In genomic region chr11:100947548-100947947, GRCm38 (mm10) we compare ENCODE assay signal across 13 mouse cellular contexts. TPM values are rescaled to one million over a fixed set of nuclear protein-coding genes. Genes with fewer than 3 reads are reported as not detected.
DNase-seq lines count a peak whose midpoint lies in the region; ATAC-seq and TF ChIP-seq lines count a peak whose summit lies in the region.
"Had no signal": no experiment of that assay in that cellular context is flagged by ENCODE, and none has a peak within 500 bp of the region (broad histone marks: within the 10 kb centered on the region; RNA-seq: fewer than 3 reads in every experiment).

No protein-coding gene starts in this region.

- H3K4me1 ChIP-seq in hindbrain, postnatal 0 days (ENCODE audit: insufficient read depth, low read length) = no peaks in the 10 kb centered on the region
- 0 out of 2 replicates have a peak, but pooled peaks cover 5% of the 10 kb centered on the region for H3K4me1 ChIP-seq in hindbrain, embryonic 14.5 days (replicated peaks; ENCODE audit: control insufficient read depth, insufficient read depth, low read length)
- H3K4me1 ChIP-seq in G1E (ENCODE audit: insufficient read depth, low read depth, low read length) = peaks cover 39% of the 10 kb centered on the region
- H3K4me1 ChIP-seq in liver, embryonic 13.5 days (replicated peaks) = peaks cover 15% of the 10 kb centered on the region
- H3K4me1 ChIP-seq in forebrain, embryonic 13.5 days = peaks cover 13% of the 10 kb centered on the region; the same call in 1 of the 2 replicates
- no peaks in the 10 kb centered on the region for H3K4me1 ChIP-seq in forebrain, embryonic 11.5 days (replicated peaks; ENCODE audit: control insufficient read depth, insufficient read depth, low read length)
- H3K4me1 ChIP-seq: limb, embryonic 15.5 days had no signal

- no peak overlapping the region for H3K9ac ChIP-seq in hindbrain, postnatal 0 days (replicated peaks; ENCODE audit: low read length)
- no peak overlapping the region for H3K9ac ChIP-seq in hindbrain, embryonic 14.5 days
- no peak overlapping the region for H3K9ac ChIP-seq in liver, embryonic 13.5 days
- H3K9ac ChIP-seq in forebrain, embryonic 13.5 days = no peak overlapping the region
- no peak overlapping the region for H3K9ac ChIP-seq in forebrain, embryonic 11.5 days (ENCODE audit: low read length)
- H3K9ac ChIP-seq: heart, embryonic 15.5 days; limb, embryonic 15.5 days had no signal

- no peaks in the 10 kb centered on the region for H3K36me3 ChIP-seq in hindbrain, postnatal 0 days (ENCODE audit: insufficient read depth, low read length)
- H3K36me3 ChIP-seq in hindbrain, embryonic 14.5 days (replicated peaks; ENCODE audit: control insufficient read depth, insufficient read depth) = no peaks in the 10 kb centered on the region
- no peaks in the 10 kb centered on the region for H3K36me3 ChIP-seq in G1E (replicated peaks)
- H3K36me3 ChIP-seq in liver, embryonic 13.5 days = no peaks in the 10 kb centered on the region
- H3K36me3 ChIP-seq in forebrain, embryonic 13.5 days (ENCODE audit: poor library complexity, severe bottlenecking) = no peaks in the 10 kb centered on the region
- H3K36me3 ChIP-seq in forebrain, embryonic 11.5 days (ENCODE audit: control insufficient read depth, insufficient read depth, low read length) = no peaks in the 10 kb centered on the region
- H3K36me3 ChIP-seq: heart, embryonic 15.5 days; limb, embryonic 15.5 days had no signal

- no peak overlapping the region for H3K4me2 ChIP-seq in hindbrain, postnatal 0 days (ENCODE audit: low read depth, low read length)
- H3K4me2 ChIP-seq in hindbrain, embryonic 14.5 days (replicated peaks) = no peak overlapping the region
- no peak overlapping the region for H3K4me2 ChIP-seq in liver, embryonic 13.5 days
- no peak overlapping the region for H3K4me2 ChIP-seq in forebrain, embryonic 13.5 days
- H3K4me2 ChIP-seq in forebrain, embryonic 11.5 days (ENCODE audit: low read depth, low read length, severe bottlenecking) = no peak overlapping the region
- H3K4me2 ChIP-seq: heart, embryonic 15.5 days; limb, embryonic 15.5 days had no signal

- H3K9me3 ChIP-seq in hindbrain, postnatal 0 days (ENCODE audit: low read length) = peaks cover 5% of the 10 kb centered on the region; the same call in 1 of the 2 replicates
- no peaks in the 10 kb centered on the region for H3K9me3 ChIP-seq in hindbrain, embryonic 14.5 days (ENCODE audit: control insufficient read depth, low read length)
- peaks cover 16% of the 10 kb centered on the region for H3K9me3 ChIP-seq in G1E (replicated peaks)
- H3K9me3 ChIP-seq in liver, embryonic 13.5 days (replicated peaks) = no peaks in the 10 kb centered on the region; the same call in 1 of the 2 replicates
- H3K9me3 ChIP-seq in forebrain, embryonic 13.5 days (replicated peaks) = no peaks in the 10 kb centered on the region
- no peaks in the 10 kb centered on the region for H3K9me3 ChIP-seq in forebrain, embryonic 11.5 days (ENCODE audit: control insufficient read depth, low read length)
- H3K9me3 ChIP-seq: heart, embryonic 15.5 days; limb, embryonic 15.5 days had no signal

- ATAC-seq in hindbrain, postnatal 0 days = no peak
- ATAC-seq in hindbrain, embryonic 14.5 days (ENCODE audit: low FRiP score) = no peak
- ATAC-seq in G1E (ENCODE audit: extremely low read depth, insufficient number of reproducible peaks, low FRiP score, poor library complexity, severe bottlenecking) = no peak
- ATAC-seq in liver, embryonic 13.5 days (ENCODE audit: low read depth) = 0 out of 2 replicates have a peak, but pooled peaks have one; percentile 45
- ATAC-seq in forebrain, embryonic 13.5 days = no peak
- ATAC-seq in forebrain, embryonic 11.5 days (replicated peaks; ENCODE audit: low FRiP score) = no peak
- ATAC-seq: forebrain, embryonic 16.5 days had no signal

- no peak for DNase-seq in hindbrain, postnatal 0 days (ENCODE audit: low spot score)
- no peak for DNase-seq in hindbrain, embryonic 14.5 days (ENCODE audit: low spot score)
- DNase-seq in 416B (ENCODE audit: low read depth) (peak; percentile 72), G1E (ENCODE audit: low spot score) (no peak)
- no peak for DNase-seq in liver, embryonic 13.5 days
- no peak for DNase-seq in forebrain, embryonic 11.5 days (ENCODE audit: low spot score)
- no peak for DNase-seq in heart, postnatal 36 days
- DNase-seq: embryo, embryonic 11 days; retina, postnatal 1 day had no signal

- peak; percentile 22; the same call in 1 of the 2 replicates for TF ChIP-seq CTCF in hindbrain, postnatal 0 days (IDR thresholded peaks at IDR 0.05; ENCODE audit: low read depth)
- 0 out of 2 replicates have a peak, but pooled peaks have one; percentile 15 for TF ChIP-seq CTCF in G1E (IDR thresholded peaks at IDR 0.05; ENCODE audit: low read depth, low read length)

- H3K27me3 ChIP-seq in hindbrain, postnatal 0 days (ENCODE audit: insufficient read depth, low read length) = no peaks in the 10 kb centered on the region
- H3K27me3 ChIP-seq in hindbrain, embryonic 14.5 days (ENCODE audit: control insufficient read depth, insufficient read depth, low read length) = no peaks in the 10 kb centered on the region
- no peaks in the 10 kb centered on the region for H3K27me3 ChIP-seq in G1E (ENCODE audit: insufficient read depth, low read length)
- no peaks in the 10 kb centered on the region for H3K27me3 ChIP-seq in liver, embryonic 13.5 days
- no peaks in the 10 kb centered on the region for H3K27me3 ChIP-seq in forebrain, embryonic 13.5 days
- H3K27me3 ChIP-seq in forebrain, embryonic 11.5 days (ENCODE audit: control insufficient read depth, insufficient read depth, low read length) = no peaks in the 10 kb centered on the region
- H3K27me3 ChIP-seq: heart, embryonic 15.5 days; limb, embryonic 15.5 days had no signal

- H3K4me3 ChIP-seq in hindbrain, postnatal 0 days (ENCODE audit: low read length) = no peak overlapping the region
- no peak overlapping the region for H3K4me3 ChIP-seq in hindbrain, embryonic 14.5 days (replicated peaks; ENCODE audit: low read length)
- no peak overlapping the region for H3K4me3 ChIP-seq in G1E (ENCODE audit: low read depth, low read length)
- H3K4me3 ChIP-seq in liver, embryonic 13.5 days (replicated peaks) = no peak overlapping the region
- H3K4me3 ChIP-seq in forebrain, embryonic 13.5 days = no peak overlapping the region
- H3K4me3 ChIP-seq in forebrain, embryonic 11.5 days (ENCODE audit: low read depth, low read length) = no peak overlapping the region
- H3K4me3 ChIP-seq: heart, embryonic 15.5 days; limb, embryonic 15.5 days had no signal

- intact Hi-C loops in heart, postnatal 36 days (cut with DNase I) = no loop called here

- no peak overlapping the region for H3K27ac ChIP-seq in hindbrain, postnatal 0 days
- H3K27ac ChIP-seq in hindbrain, embryonic 14.5 days = no peak overlapping the region
- no peak overlapping the region for H3K27ac ChIP-seq in liver, embryonic 13.5 days
- no peak overlapping the region for H3K27ac ChIP-seq in forebrain, embryonic 13.5 days
- H3K27ac ChIP-seq in forebrain, embryonic 11.5 days (ENCODE audit: low read depth, low read length) = no peak overlapping the region
- H3K27ac ChIP-seq: limb, embryonic 15.5 days had no signal

RNA-seq across cellular contexts. Expression of gene Stat3, which starts 8.2 kb away (rescaled TPM):
- total RNA-seq in hindbrain, postnatal 0 days (2014; rRNA removed) = 49.7 and 56.2 TPM in 2 replicates
- 41.4 and 43.4 TPM in 2 replicates for polyA plus RNA-seq in hindbrain, postnatal 0 days (2015; fragmentation: Nextera tagmentation; extraction: Ambion mirVana)
- 49.1 and 50.6 TPM in 2 replicates for polyA plus RNA-seq in hindbrain, embryonic 14.5 days (2014; fragmentation: Nextera tagmentation; extraction: Ambion mirVana)
- 81.1 and 87.5 TPM in 2 replicates for total RNA-seq in G1E (2014; fragmentation: Nextera tagmentation)
- 69.3 and 70.3 TPM in 2 replicates for total RNA-seq in G1E (2017)
- 42.1 and 63.5 TPM in 2 replicates for polyA plus RNA-seq in G1E (2012)
- 28.5 and 32.8 TPM in 2 replicates for polyA plus RNA-seq in liver, embryonic 13.5 days (2015; fragmentation: Nextera tagmentation; extraction: Ambion mirVana)
- 24.6 and 29.1 TPM in 2 replicates for polyA plus RNA-seq in forebrain, embryonic 13.5 days (2015; fragmentation: Nextera tagmentation; extraction: Ambion mirVana)
- 26.2 and 27.8 TPM in 2 replicates for polyA plus RNA-seq in forebrain, embryonic 11.5 days (2014; fragmentation: Nextera tagmentation; extraction: Ambion mirVana)
- 10 to 100 TPM; 93.5 to 93.9 TPM for total RNA-seq in heart, postnatal 36 days (2021)

RNA-seq across cellular contexts. Expression of gene Cavin1, which starts 23.1 kb away (rescaled TPM):
- total RNA-seq in hindbrain, postnatal 0 days (2014; rRNA removed) = 19.7 and 26.3 TPM in 2 replicates
- 48.6 and 50.2 TPM in 2 replicates for polyA plus RNA-seq in hindbrain, postnatal 0 days (2015; fragmentation: Nextera tagmentation; extraction: Ambion mirVana)
- polyA plus RNA-seq in hindbrain, embryonic 14.5 days (2014; fragmentation: Nextera tagmentation; extraction: Ambion mirVana) = 20.1 and 21.1 TPM in 2 replicates
- total RNA-seq in G1E (2014; fragmentation: Nextera tagmentation) (13.1 and 15.0 TPM in 2 replicates), G1E (2017) (3.1 and 3.8 TPM in 2 replicates)
- 37.0 and 39.4 TPM in 2 replicates for polyA plus RNA-seq in G1E (2012)
- polyA plus RNA-seq in liver, embryonic 13.5 days (2015; fragmentation: Nextera tagmentation; extraction: Ambion mirVana) = 25.5 and 26.6 TPM in 2 replicates
- polyA plus RNA-seq in forebrain, embryonic 13.5 days (2015; fragmentation: Nextera tagmentation; extraction: Ambion mirVana) = 19.5 and 23.4 TPM in 2 replicates
- 11.8 and 14.2 TPM in 2 replicates for polyA plus RNA-seq in forebrain, embryonic 11.5 days (2014; fragmentation: Nextera tagmentation; extraction: Ambion mirVana)
- 100 to 1,000 TPM; 239 to 258 TPM for total RNA-seq in heart, postnatal 36 days (2021)
